Mouse (Mus musculus) megakaryocyte, embryonic 14.5 days (primary cell): ENCODE measurements around the gene Selp.

Experiments
- FLI1 ChIP-seq: IDR thresholded peaks from 2 replicates; pipeline ENCODE4 v1.6.1; 2012; ENCODE audit warnings: low read length, inconsistent platforms, mixed read lengths
- GATA1 ChIP-seq: IDR thresholded peaks from 3 replicates; pipeline ENCODE4 v1.6.1; 2012; ENCODE audit warnings: mixed read lengths, low read length, inconsistent platforms, borderline replicate concordance

- TF ChIP-seq GATA1 (no peak), FLI1 (no peak)
These were observed 2.8 kb downstream of the Selp start for GRCm38 (mm10) chr1:164117869-164118268.
